Mouse (Mus musculus) lung, adult 18-20 months (tissue): ENCODE measurements around the gene Gas8.
"Not testable (repeated sequence)": the region's sequence is repeated elsewhere in the genome, so short reads cannot be mapped to it uniquely, and the experiment has no call there.

Experiments
- DNase-seq, 2 experiments: peaks; one replicate each; pipeline ENCODE4 v3.0.0; 2022; ENCODE audit warnings: mixed read lengths in 2 of 2

The Gas8 gene

GRCm38 (mm10) chr8:123518667-123519066 lies at the start of gene Gas8:
Gas8 (plus strand) TSS chr8:123518834.
- DNase-seq: peak; percentile 90 to 93

- DNase-seq: not testable (repeated sequence)
Measured at GRCm38 (mm10) chr8:123472991-123473390, 45.6 kb upstream of the Gas8 start.

GRCm38 (mm10) chr8:123474549-123474948 lies 44.1 kb upstream of the Gas8 start:
- DNase-seq: not testable (repeated sequence)

DNA sequence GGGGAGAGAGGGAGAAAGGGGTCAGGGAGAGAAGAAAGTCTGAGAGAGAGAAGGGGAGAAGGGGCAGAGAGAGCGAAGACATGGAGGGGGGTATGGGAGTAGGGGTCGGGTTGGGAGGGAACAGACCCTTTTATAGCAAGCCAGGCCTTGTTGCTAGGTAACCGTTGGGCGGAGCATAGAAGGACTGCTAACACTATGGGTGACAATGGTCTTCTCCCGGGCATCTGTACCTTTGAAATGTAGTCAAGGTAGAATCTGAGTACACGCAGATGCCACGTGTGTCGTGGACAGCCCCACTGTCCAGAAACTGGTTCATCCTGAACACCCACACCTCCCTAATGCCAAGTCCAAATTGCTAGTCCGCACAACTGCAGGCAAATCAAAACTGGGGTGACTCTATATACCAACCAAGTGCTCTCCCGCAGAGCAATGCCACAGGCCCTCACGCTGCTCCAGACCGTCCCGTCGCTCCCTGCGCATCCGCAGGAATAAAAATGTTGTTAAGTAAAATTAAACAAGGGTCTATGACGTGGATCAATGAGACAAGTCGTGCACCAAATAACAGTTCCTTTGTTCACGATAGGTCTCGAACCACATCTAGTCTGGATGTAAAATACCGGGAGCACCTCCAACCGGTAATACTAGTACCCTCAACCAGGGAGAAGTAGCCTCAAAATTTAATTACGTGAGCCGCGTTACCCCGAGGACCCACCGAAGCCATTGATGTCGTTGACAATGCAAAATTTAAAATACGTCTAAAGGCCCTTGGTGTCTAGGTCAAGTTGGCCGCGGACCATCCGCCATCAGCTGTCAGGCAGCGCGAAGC lies 41.5 kb upstream of the Gas8 start:
- DNase-seq: peak; percentile 9 to 12

- DNase-seq: peak; percentile 91 to 92
Measured at GRCm38 (mm10) chr8:123477737-123478258, 40.8 kb upstream of the Gas8 start, which contains the start of gene Afg3l1. Afg3l1 (plus strand) TSS chr8:123477903.

DNA sequence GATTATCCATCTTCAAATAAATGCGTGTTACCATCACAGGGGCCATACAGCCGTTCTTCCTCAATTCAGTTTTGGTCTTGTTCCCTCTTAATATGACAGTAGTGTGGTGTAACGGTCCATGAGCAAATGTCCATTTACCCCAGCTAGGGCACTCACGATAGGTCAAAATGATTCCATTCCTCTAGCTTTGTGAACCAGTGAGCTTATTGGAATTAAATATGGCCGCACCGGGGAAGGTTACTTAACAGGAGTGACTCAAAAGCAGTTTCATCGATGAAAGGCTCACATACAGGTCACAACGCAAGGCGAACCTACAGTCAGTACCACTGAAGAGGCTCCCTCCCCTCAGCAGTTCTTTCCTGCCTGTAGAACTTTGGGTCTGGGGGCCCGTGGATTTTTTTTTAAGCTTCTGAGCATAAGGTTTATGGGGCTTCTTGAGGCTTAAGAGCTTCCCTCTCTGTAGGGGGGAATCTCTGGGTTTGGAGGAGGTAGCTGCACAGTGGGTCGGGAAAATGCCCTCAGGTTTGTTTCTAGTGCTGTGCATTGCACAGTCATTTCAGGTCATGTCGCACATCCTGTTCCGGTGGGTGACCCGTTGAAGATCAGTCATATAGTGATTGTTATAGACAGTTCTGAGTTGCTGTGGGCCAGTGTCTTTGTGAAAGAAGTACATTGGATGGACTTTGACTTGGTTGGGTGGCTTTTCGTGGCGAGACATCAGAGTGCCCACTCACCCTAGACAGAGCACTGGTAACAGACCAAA lies 40.0 kb upstream of the Gas8 start:
- DNase-seq: no peak

DNA sequence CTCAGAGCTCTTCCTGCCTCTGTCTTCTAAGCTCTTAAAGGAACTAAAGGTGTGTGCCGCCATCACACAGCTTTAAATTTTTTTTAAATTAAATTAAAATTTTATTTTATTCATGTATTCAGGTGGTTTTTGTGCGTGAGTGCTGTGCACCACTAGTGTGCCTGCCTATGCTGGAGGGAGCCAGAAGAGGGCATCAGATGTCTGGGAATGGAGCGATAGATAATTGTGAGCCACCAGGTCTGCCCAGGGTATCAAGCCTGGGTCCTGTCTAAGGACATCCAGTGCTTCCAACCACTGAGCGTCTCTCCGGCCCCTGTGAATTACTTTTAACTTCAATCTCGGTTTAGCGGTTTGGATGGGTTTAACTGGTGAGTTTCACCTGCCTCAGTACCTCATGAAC lies 36.0 kb upstream of the Gas8 start:
- DNase-seq: no peak

DNA sequence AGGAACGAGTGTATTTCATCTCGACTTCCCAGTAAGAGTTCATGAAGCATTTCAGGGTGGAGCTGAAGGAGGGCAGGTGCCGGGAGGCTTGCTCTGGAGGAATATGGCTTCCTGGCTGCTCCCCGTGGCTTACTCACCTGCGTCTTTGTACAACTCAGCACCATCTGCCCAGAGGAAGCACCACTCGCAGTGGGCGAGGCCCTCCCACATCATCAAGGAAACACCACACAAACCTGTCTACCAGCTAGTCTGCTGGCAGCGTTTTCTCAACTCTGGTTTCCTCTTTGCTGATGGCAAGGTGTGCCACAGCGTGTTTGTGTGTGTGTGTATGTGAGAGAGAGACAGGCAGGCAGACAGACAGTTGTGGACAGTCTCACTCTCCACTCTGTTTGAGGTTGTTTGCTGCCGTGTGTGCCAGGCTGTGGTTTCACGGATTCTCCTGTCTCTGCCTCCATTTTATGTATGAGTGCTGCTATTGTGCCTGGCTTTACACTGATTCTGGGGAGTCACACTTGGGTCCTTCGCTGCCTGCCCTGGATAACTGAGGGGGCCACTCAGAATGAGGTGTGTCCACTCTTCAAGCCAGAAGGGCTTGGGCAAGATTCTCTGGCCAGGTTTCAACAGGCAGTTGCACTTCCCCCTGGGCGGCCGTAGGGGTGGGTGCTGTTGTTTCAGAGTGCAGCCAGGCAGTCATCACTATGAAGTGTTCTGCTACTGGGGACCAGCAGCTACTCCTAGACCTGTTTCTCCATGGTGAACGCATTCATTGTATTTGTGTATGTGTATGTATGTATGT lies 27.2 kb upstream of the Gas8 start:
- DNase-seq: peak in 1 of 2 experiments; percentile 43

GRCm38 (mm10) chr8:123492898-123493297 lies 25.7 kb upstream of the Gas8 start:
- DNase-seq: no peak

- no peak for DNase-seq
Measured at GRCm38 (mm10) chr8:123497699-123498098, 20.9 kb upstream of the Gas8 start.

DNA sequence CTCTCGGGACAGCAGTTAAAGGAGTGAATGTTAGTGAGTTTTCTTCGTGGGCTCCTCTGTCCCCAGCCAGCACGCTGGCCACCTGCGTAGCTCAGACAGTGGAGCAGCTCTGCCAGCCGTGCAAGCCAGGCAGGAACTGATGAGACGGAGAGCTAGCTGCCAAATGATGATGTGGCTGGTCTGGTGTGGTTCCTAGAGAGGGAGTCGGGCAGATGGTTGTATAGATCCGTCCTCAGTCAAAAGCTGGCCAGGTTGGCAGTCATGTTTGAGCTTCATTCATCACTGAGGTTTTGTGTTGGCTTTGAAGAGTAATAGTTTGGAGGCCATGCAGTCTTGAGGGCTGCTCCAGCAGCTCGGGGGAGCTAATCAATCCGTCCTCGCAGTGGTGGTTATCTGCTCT lies 19.7 kb upstream of the Gas8 start:
- DNase-seq: no peak

DNA sequence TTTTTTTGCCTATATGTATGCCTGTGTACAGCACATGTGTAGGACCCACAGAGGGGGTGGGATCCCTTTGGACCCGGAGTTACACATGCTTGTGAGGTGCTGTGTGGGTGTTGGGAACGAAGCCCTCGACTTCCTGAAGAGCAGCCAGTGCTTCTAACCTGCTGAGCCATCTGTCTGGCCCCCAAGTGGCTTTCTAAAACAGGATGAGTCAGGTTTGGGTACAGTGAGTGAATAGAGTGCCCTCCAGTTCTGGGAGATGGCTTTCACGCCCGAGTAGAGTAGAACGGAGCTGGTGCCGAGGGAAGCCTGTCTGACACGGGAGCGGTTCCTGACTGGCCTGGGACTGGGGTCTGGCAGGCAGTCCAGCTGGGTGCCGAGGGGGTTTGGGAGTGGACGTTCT lies 19.1 kb upstream of the Gas8 start:
- DNase-seq: no peak

DNA sequence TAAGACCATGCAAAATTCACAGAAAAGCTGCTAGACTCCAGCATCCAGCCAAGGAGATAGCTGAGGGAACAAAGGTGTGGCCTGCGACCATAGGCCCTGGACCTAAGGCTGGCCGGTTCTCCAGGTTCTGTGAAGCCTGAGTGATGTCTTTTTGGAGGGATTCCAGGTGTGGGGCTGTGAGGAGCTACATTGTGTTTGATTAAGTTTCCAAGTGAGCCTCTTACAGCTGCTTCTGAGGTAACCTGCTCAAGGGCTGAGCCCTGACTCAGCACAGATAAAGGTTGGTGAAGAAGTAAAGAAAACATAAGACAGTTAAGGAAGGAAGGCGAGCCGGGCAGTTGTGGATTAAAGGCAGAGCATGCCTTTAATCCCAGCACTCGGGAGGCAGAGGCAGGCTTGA lies 16.4 kb upstream of the Gas8 start:
- peak in 1 of 2 experiments; percentile 30 for DNase-seq

DNA sequence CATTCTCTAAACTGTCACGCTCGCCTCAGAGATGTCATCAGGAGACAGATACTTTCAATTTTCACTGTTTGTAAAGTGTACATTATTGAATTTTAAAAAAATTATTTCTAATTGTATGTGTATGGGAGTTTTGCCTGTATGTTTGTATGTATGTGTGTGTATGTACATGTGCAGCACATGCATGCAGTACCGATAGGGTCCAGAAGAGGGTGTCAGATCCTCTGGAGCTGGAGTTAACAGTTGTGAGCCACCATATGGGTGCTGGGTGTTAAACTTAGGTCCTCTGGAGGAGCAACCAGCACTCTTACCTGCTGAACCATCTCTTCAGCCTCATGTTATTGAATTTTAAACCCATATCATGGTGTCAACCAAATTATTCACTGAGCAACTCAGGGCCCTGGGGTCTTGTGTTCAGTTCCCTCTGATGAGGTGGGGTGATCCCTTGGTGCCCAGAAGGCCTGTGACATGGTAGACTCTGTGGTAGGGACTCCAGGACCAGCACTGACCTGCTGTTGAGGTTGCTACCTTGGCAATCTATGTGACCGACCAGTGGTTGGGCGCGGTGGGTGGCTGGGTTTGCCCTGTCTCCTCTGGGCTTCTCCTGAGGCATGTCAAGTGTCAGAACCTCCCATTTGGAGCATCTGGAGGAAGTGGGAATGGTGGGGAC lies 14.7 kb upstream of the Gas8 start:
- DNase-seq: no peak

DNA sequence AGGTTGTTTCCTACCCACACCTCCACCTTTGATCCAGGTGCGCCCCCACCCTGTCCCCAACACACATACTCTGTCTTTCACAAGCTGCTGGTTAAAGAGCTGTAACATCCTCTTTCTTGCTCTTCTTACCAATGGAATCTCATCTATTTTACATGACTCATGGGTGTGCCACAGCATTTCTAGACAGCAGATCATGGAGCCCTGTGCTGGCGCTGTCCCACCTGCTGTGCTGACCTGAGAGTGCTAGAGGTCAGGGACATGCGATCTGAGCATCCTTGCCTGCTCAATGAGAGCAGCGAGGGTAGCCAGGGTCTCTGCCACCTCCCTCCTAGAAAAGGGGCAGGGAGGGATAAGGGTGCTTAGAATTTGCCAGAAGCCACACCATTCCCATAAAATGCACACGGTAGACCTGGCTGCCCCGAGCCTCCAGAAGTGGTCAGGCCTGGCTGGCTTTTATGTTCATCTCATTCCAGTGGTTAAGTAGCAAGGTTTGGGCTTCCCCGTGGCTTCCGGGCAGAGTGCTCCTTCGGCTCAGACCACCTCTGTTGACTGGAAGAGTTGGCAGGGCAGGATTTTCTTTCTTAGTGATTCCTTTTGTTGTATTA lies 13.9 kb upstream of the Gas8 start:
- DNase-seq: no peak

DNA sequence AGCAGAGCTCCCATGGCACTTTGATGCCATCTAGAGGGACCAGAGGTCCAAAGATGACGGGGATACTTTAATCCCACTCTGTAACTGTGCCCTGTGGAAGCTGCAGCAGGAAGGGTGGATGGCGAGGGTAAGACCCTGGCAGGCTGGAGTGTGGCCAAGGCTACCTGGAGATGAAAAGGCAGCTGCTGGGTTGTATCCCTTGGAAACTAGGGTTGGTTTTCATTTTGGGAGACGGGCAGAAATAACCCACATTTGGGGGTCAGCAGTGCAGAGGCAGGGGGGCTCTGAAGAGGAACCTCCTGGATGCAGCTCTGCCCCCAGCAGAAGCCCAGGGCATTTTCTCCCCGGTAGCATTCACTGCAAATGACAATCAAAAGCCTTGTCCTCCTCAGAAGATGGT lies 13.4 kb upstream of the Gas8 start:
- no peak for DNase-seq

DNA sequence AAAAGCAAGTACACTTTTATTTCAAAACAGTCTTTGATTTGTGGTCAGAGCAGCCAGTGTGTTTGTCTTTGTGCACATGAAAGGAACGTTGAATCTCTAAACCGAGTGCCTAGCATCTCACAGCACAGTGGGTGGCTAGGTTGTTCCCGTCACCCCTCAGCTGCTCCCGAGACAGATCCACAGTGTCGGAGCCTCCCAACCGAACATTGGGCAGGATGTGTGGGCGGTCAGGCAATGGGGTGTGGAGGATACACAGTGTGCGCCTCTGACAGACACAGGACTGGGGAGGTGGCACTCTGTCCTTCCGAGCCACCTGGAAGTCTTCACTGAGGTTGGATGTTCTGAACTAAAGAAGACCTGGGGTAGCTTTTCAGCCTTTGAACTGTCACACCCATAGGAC lies 12.9 kb upstream of the Gas8 start:
- no peak for DNase-seq

- DNase-seq: no peak
Measured at GRCm38 (mm10) chr8:123507153-123507552, 11.5 kb upstream of the Gas8 start.

DNA sequence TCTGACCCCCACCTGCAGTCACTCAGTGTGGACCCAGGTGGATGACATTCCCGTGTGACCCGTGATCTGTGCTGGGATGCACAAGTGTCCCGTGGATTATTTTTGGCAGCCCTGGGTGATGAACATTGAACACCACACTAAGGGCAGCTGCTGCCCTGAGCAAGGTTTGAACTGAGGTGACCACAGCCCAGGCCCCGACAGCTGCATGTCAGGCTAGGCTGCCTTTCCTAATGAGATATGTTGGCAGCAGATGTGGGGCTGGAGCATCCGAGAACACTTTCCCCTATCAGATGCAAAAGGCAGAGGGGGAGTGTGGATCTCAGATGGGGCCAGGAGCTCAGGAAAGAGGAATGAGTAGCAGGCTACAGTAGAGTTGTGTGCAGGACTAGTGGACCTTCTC lies 7.8 kb upstream of the Gas8 start:
- DNase-seq: no peak

- DNase-seq: no peak
Measured at GRCm38 (mm10) chr8:123514136-123514535, 4.5 kb upstream of the Gas8 start.

DNA sequence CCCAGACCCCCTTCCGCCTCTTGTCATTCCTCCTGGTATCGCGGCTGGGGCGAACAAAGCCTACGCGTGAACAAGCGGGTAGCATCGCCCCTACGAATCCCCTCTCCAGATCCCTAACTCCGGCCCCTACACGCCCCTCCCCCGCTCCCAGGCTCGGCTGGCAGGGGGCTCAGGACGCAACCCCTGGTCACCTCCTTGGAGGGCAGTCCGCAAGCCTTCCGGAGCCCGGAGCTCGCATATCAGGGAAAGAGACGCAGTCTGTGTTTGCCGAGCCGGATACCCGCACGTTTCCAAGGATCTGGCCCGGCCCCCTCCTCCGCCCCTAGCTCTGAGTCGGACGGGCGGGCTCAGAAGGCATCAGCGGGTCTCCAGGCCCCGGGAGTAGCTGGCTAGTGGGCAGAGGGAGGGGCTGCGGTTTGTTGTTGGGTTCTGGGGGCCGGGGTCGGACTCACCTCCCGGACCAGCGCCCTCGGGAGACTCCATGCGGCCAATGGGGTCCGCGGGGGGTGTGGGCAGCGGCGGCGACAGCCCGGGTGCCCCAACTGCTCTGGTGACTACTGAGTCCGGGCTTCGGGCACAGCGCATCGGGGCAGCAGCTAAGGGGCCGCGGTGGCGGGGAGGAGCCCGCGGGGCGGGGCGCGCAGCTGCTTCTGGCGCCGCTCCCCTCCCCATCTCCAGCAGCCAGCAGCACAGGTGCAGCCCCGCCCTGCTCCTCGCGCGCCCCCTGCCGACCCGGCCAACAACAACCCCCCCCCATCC lies 3.7 kb upstream of the Gas8 start, which contains the start of gene Dbndd1:
Dbndd1 (minus strand) TSS at position 683 of the 759 bp plus-strand sequence.
- peak; percentile 8 to 24 for DNase-seq
